Mouse (Mus musculus): ENCODE measurements around the gene Cldnd1.
A peak's percentile ranks its signal among the peaks of the same experiment; 100 is the strongest.

Cldnd1 gene

DNA sequence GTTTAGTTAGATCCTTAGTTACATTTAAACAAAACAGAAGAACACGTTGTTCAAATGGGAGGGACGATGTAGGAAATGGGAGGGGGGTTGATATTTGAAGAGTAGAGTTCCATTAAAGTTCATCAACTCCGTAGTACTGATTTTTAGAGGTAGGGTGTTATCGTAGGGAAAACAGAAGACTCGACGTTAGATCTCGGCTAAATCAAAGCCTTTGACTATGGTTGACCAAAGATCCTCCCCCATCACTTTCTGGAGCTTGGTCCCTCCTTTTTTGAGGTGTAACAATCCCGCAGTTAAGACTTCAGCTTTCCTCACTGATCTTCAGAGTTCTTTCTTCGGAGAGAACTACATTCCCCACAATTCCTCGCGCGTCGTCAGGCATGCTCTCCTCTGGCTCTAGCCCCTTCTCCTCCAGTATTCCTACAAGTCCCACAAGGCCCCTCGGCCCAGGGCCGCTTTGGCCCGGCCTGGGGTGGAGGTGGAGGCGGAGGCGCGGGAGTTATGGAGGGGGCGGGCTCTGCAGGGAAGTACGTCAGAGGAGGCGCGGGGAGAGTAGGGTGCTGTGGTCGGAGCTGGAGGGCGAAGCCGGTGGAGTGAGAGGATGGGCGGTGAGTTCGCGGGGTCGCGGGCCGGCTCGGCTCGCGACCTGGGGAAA lies at the start of gene Cldnd1:
Gene Cldnd1 (plus strand): TSS at position 434 of the 655 bp plus-strand sequence.
- peak; percentile 98 for DNase-seq (ENCODE audit: low read depth, low spot score)

DNA sequence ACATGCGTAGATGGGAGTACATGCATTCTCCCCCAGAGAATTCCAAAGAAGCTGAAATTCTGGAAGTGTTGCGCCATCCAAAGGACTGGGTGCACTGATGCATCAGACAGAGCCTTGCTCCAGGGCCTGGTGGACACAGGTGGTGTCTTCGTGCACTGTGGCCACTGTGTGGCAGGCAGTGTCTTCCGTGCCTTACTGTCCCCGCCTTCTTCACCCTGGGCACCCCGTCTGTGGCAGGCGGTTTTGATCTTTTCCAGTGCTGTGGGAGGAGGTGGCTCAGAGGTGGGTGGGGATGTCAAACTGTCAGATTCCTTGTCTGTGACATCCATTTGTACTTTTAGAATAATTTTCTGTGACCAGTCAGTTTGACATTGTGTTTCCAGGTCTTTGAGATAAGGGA lies 49.0 kb upstream of the Cldnd1 start:
- no peak for DNase-seq (ENCODE audit: low read depth, low spot score)

DNA sequence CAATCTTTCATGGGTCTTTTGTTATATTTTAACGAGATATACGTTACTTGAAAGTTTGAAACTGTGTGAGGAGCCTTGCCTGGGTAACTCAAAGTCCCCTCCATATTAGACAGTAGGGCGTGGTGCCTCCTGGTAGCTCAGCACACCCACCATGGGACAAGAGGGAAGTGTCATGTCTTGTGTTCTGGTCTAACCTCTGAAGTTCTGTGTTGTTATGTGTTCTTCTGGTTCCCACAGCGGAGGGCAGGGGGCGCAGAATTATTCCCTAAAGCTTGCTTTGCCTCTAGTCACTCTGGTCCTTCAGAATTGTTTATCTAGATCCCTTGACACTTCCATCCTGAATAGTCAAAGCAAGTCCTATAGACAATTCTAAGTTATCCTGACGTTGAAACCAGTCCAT lies 45.7 kb upstream of the Cldnd1 start:
- DNase-seq (ENCODE audit: low read depth, low spot score) = no peak

DNA sequence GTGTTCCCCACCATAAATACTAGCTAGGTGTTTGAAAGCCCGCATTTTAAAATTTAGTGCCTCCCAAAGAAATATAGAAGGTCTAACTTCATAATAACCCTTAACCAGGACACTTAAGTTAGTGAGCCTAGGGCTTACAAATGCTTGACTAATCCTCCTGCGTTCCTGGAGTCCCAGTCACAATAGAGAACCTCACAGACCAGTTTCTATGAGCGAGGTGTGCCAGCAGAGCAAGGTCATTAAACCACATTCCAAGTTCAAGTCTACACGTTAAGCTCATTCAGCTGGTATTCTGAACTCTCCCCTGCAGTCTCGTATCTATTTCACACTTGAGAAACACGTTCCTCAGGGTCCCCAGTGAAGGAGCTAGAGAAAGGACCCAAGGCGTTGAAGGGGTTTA lies 44.8 kb upstream of the Cldnd1 start:
- DNase-seq (ENCODE audit: low read depth, low spot score) = no peak

DNA sequence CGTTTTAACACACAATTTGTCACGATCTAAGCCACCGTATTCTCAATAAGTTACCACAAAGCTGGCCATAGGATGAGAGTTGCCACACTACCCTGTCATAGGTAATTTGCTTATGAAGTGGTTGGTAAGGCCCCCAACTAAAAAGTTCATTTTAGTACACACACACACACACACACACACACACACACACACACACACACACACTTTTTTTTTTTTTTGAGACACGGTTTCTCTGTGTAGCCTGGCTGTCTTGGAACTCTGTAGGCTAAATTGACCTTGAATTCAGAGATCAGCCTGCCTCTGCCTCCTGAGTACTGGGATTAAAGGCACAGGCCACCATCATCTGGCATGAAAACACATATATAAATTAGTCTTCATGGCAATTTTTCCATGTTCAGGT lies 43.8 kb upstream of the Cldnd1 start:
- no peak for DNase-seq (ENCODE audit: low read depth, low spot score)

DNA sequence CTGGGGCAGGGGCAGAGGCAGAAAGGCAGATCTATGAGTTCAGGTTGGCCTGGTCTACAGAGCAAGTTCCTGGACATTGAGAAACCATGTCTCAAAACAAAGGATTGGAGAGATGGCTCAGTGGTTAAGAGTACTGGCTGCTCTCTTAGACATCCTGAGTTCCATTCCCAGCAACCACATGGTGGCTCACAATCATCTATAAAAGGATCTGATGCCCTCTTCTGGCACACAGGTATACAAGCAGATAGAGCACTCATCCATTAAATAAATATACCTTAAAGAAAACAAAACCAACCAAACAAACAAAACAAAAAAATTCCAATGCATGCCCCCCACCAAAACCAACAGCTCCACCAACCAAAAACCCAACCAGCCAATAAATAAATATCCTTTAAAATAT lies 43.2 kb upstream of the Cldnd1 start:
- no peak for DNase-seq (ENCODE audit: low read depth, low spot score)

DNA sequence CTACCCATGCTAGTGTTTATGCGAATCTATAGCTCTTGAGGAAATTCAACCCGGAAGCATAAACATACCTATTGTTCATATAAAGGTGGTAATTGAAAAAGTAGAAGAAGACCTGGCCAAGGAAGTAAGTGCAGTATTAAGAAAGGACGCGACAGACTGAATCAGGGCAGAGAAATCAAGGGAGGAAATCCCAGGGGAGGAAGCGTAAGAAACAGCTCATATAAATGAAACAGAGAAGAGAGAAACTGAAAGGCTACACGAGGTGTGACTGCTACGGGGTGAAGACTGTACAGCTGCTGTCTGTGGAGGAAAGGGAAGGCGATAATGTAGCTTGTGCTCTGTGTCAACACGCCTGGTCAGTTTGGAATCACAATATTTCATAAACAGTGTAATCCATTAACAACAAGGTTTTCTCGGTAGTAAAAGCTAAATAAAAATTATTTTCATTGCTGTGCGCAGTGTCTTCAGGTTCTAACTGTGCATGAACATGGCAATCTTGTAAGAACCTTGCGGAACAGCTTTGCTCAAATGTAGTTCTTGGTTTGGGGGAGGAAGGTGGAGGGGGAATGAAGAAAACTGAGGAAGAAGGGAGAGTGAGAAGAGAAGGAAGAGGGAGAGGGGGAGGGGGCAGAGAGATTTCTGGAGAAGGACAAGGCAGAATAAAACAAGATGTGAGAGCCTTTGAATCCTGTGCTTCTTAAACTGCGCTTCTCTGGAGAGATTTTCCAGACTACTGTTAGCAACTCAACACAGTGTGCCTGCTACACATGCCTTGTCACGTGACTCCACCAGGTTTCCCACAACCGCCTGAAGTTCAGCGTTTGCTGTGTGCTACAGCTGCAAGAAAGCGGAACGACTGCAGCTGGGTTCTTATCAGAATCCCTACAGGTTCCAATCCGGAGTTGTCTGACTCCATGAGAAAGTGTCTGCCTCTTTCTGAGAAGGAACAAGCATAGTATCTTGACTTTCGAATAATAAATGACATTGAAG lies 41.9 kb upstream of the Cldnd1 start:
- DNase-seq (ENCODE audit: low read depth, low spot score) = no peak

DNA sequence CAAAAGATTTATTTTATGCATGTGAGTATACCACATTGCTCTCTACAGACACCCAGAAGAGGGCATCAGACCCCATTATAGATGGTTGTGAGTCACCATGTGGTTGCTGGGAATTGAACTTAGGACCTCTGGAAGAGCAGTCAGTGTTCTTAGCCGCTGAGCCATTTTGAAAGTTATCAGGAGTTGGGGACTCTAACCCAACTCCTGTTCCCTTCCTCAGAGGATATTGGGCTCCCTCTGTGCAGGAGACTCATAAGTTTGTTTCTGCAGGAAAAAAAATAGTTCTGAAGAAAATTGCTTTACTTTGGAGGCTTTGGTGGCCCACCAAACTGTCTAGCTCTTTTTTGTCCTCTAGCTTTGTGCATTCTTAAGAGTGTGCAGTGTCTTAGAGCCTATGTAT lies 39.2 kb upstream of the Cldnd1 start:
- DNase-seq (ENCODE audit: low read depth, low spot score) = no peak

DNA sequence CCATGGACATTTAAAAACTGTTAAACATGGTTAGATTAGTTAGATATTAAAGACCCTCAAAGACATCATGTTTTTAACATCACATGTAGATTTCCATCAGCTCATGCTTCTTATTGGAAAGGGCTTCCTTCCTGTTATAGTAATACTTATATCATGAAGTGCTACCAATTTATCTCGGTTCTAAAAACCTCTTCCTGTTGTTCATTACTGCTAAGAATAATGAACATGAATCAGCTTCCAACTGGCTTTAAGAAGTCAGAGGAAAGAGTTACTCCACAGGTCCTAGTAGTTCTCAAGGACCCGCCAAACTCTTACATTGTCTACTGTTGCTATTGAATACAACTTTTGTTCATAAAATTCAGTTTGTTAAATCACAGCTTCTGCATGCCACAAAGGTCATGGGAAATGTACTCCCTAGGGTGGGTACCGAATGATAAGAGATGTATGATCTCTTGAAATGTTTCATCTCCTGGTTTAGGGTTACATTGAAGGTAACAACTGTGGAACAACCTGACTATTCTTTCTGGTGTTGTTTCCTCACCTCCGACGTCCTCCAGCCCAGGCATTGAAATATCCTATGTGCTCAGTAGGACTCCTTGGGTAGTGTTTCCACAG lies 38.0 kb upstream of the Cldnd1 start:
- DNase-seq (ENCODE audit: low read depth, low spot score) = no peak

DNA sequence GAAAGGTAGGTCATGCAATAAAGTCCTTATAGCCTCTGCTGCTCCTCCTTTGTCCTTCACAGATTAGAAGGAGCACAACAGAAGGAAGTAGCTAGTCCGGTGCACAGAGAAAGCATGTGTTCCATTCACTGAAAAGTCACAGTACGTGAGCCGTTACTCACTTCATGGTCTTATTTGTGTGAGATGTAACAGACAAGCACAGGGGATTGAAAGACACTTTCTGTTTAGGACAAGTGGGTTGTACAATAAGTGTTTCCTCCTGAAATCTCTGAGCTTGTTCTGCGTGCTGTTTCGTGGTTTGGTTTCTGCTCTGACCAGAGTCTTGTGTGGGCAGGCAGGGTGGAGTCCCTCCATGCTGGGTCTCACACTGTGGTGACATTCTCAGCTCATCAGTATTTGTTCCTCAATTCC lies 37.4 kb upstream of the Cldnd1 start:
- DNase-seq (ENCODE audit: low read depth, low spot score) = no peak

DNA sequence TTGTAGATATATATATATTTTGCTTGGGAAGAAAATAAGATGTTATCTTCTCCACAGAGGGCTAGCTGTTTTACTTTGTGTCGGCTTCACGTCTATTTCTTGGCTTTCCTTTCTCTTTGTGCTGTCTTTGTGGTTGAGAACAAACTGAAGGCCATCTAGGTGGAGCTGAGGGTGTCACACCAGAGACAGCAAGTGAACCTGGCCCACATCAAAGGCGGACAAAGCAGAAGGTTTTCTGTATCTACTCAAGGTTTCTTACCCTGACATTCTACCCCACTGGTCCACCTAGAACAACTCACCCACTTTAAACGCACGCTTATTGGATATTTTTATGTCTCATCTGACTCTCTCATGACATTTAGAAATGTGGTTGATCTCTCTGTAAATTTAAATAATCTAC lies 33.6 kb upstream of the Cldnd1 start:
- no peak for DNase-seq (ENCODE audit: low read depth, low spot score)

DNA sequence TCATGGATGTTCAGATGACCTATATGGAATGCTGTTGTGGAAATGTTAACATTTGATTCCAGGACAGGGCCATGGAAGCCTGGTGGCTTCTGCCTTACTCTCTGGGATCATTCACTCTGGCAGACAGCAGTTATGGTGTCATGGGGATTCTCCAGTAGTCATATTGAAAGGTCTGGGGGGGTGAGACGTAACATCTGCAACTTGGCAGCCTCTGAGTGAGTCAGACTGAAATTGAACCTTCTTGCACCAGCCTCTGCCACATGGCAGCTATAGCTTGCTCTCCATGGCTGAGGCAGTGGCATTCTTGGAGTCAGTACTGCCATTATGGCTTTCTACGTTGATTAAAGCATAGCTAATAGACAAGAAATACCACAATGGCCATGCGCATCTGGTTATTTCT lies 30.9 kb upstream of the Cldnd1 start:
- DNase-seq (ENCODE audit: low read depth, low spot score) = no peak

DNA sequence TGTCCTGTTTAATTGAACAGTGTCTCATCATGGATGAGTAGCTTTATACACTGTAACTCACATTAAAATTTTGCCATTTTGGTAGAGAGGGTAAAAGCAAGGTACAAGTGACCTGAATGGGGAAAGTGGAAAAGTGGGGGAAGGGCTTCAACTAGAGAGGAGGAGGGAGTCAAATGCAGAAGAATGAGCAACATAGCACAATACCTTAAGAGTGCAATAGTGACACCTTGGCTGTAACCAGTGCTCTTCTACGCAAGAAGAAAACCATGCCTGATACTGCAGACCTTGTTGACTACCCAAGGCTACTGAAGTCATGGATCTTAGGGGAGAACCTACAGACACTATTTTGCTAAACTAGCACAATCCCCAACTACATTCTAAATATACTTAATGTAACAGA lies 30.4 kb upstream of the Cldnd1 start:
- DNase-seq (ENCODE audit: low read depth, low spot score) = no peak

DNA sequence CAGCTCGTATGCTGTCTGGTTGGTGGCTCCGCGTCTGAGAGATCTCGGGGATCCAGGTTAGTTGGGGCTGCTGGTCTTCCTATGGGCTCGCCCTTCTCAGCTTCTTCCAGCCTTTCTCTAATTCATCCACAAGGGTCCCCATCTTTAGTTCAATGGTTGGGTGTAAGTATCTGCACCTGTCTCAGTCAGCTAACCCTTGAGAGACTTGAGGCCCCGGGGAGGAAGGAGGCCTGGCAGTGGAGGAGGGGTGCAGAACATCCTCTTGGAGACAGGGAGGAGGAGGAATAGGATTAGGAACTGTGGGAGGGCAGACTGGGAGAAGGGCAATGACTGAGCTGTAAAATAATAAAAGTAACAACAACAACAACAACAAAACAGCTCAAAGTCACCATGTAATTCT lies 27.5 kb upstream of the Cldnd1 start:
- DNase-seq (ENCODE audit: low read depth, low spot score) = no peak

DNA sequence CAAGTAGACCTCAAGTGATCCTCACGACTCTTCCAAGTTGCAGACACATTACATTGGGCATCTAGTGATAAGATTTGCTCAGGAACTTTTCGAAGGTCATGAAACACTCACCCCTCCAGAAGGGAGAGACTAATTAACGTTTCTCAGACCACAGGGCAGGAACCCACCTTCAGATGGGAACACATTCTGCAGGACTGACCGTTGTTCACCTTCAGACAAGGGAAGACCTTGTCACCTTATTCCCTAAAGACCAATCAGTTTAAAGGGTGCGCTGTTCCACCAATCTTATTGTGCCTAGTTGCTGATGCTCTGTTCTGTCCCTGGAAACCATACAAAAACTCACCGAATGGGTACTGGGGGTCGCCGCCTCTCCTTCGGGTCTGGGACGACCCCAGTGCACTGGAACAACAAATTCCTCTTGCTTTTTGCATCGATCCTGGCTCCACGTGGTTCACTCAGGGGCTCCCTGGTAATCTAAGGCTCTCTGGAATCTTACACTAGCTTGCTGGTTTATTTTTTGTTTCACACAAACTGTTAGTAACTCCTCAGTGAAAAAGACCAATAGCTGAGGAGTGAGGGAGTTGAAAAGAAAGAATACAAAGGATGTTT lies 26.8 kb upstream of the Cldnd1 start:
- no peak for DNase-seq (ENCODE audit: low read depth, low spot score)

DNA sequence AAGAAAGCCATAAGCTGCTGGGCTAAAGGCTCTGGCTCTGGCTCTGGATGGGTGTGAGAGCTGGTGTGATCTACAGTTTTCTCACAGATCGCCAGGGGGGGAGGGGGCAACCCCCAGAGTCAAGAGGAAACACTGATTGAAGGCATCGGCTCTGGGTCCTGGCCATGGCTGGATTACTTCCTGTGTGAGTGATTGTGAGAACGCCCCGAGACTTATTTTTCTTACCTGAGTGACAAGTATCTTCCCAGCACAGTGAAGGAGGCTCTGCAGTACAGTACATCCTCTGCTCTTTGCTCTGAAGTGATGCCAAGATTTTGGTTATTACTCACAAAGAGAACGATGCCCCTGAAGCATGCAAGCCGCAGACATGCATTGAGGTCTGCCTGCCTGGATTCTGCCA lies 25.9 kb upstream of the Cldnd1 start:
- no peak for DNase-seq (ENCODE audit: low read depth, low spot score)

DNA sequence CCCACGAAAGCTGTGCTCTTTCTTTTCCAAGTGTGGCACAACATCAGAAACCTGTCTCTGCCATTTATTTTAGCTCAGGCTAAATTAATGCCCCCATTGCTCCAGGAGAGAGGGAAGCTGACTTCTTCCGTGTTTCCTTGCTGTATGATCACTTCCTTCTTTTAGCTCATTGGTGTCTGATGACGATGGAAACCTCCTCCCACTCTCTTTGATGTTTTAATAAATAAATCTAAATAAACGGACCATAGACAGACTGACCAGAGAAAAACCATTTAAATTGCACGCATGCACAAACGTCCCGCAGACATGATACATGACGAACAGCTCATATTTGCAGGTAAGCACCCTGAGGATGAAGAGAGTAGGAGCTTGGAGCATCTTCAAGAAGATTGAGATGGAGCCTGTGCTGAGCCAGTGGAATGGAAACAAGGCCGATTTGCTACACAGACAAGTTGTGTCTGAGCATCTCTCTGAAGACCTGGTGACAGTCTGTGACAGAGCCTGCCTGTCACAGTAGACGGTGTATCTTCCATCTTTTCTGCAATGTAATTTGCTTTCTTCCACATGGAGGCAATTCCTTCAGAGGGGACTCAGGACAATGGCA lies 25.3 kb upstream of the Cldnd1 start:
- DNase-seq (ENCODE audit: low read depth, low spot score) = no peak

DNA sequence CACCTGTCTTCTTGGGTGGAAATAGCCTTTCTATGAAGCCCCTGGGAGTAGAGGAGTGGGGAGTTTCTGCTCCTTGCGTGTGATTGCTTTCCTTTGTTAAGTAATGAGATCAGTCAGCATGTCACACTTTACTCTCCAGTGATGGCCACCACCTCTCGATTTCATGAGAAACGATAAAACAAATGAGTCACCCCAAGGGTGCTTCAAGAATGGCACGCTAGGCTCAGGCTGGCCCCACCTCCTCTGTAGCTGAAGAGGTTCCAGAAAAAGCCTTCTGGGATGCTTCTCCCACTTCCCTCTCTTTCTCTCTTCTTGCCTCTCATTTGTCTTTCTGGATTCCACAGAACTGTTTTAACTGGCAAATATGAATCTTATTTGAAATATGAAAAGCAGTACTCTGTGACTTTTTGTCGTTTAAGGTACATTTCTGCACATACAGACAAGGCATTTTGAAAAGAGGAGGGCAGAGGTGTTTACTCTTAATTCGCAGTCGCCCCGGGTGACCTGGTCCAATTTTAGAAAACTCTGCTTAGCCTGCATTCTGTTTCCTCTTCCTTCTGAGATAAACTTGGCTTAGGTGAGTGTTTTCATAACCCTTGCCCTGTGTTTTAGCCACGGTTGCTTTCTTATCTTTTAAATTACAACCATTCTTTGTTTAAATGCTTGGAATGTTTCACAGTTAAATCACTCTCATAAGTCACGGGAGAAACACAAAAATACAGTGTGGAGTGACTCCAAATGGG lies 24.2 kb upstream of the Cldnd1 start:
- DNase-seq (ENCODE audit: low read depth, low spot score) = no peak

DNA sequence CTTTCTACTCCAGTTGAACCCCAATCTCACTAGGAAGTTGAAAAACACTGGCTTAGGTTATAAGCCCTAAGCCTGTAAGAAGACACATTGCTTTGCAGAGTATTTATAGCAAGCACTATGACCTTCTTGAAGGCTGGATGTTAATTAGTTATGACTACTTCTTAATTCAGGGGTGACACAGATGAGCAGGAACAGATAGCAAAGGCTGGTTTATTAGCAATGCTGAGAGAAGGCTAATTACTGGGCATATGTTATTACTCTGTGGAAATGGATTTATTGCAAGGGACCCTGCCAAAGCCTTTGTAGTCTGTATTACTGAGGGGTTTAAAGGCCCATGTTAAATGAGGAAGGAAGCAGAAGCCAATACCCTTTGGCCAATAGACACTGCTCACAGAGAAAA lies 22.7 kb upstream of the Cldnd1 start:
- DNase-seq (ENCODE audit: low read depth, low spot score) = no peak

DNA sequence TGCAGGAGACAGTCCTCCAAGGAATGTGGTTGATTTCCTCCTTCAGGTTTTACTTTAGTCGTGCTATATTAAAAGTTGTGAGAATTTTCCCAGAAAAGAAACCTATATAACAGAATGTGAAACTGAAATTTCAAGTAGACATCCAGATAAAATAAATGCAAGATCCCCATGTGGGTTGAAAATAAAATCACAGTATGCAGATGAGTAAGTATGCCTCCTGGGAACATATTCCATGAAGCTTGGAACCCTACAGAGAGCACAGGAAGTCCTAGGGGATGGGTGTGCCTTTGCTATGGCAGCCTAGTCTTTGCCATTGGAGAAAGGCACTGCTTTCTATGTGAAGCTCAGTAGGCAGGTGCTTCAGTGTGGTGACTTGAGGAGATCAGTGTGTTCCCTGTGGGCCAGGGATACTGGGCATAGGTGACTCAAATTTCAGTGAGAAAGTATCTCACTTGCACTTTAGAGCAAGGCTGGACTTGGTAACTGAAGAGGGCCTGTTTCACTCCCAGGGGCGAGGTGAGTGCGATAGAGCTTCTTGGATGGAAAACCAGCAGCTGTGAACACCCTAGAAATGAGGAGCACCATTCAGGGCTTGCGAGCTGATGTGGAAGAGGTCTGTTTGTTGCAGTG lies 20.3 kb upstream of the Cldnd1 start:
- peak; percentile 71 for DNase-seq (ENCODE audit: low read depth, low spot score)
